Mouse (Mus musculus): ENCODE data around the gene Nrros. TPM values are rescaled to one million over a fixed set of nuclear protein-coding genes. Genes with fewer than 3 reads are reported as not detected.

Nrros gene
- 1 to 10 TPM; 6.0 to 6.7 TPM for total RNA-seq (2021)

DNA sequence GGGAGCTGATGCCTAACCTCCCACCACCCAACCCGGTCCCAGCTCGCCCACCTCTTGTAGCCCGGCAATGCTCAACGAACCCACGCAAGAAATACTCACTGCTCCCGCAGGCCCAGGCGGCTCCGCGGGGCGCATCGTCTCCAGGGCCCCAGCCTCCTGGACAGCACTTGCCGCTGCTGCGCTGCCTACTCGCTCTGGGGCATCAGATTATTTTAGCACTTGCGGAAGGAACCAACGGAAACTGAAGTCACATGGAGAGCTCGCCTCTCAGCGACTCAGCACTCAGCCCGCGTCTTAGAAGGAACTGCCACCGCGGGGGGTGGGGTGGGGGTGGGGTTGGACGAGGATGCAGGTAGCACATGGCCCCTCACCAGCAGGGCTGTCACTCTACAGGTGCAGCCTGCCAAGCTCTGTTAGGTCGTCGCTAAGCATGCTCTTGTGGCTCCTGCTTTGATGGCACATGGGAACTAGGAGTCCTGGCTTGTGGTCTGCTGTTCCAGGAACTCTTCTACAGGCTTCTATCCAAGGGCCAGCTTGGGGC lies at the start of gene Nrros:
Gene Nrros, minus strand, starts transcription at position 314 of the 541 bp plus-strand sequence.
- peak; percentile 47 for DNase-seq

DNA sequence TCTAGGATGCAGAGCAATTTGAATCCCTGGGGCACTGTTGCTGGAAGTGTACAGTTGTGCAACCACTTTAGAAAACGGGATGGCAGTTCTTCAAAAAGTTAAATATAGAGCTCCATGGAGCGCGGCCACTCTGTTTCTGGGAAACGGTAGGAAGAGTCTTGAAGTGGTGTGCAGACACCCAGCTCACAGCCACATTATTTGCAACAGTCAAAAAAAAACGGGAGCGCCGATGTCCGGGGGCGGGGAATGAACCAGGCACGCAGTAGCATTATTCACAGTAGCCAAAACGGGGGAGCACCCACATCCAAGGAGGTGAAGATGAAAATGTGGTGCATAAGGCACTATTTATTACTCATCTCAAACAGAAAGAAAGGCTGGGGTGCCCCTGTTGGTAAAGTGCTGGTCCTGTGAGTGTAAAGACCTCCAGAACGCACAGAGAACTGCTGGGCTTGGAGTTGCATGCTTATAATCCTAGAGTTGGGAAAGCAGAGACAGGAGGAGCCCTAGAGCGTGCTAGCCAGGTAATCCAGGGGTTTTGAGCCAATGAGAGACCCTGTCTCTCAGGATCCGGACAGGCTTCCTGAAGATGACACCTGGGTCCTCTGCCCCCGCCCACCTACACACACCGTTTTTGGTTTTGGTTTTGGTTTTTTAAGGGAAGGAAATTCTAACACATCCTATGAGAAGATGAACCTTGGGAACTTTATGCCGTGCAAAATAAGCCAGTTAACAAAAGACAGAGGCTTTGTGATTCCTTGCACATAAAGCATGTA lies 49.6 kb upstream of the Nrros start:
- no peak for DNase-seq

DNA sequence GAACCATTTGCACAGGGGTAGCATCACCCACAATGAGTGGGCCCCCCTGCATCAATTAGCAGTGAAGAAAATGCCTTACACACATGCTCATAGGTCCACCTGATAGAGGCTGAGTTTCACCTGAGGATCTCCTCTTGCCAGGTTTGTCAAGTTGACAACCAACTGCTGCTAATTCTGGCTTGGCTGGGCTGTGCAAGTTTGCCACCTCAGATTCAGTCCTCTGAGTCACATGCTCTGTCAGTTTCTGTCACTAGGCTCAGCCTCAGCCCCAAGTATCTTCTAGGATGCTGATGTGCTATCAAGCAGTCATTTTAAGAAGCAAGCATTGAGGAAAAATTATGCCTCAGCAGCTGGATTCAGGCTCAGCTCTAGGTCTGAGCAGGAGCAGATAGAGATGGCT lies 48.8 kb upstream of the Nrros start:
- DNase-seq = no peak

DNA sequence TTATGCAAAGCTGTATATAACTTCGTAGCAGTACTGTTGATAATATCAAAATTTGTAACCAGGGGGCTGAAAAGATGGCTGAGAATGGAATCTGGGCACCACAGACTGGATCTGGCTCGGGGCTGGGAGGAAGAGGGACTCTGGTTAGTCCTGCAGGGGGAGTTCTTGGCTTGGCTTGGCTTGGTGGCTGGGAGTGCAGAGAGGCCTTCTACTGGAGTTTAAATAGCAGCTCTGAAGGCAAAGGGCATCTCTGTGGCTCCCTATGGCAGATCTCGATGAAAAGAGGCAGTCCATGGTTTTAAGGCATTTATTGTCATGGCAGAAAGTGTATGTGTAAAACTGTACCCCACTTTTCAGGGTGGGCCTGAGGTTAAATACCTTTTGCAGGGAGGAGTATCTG lies 39.5 kb upstream of the Nrros start:
- DNase-seq = peak; percentile 60

DNA sequence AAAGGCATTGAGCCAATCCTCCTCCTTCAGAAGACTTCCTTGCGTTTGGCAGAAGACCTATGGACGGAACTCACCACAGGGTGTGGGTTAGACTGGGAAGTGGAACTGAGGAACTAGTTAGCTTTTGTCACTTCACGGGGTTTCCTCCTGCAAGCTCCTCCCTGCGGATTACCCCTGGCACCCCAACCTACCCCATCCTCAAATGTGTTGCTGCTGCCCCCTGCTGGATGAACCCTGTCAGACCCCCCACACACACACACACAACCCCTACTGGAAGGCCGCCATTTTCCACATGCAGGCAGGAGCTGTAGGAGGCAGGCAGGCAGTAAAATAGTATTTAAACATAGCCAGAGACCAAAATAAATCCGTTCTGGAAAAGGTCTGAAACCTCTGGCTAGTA lies 37.3 kb upstream of the Nrros start:
- DNase-seq = peak; percentile 71

DNA sequence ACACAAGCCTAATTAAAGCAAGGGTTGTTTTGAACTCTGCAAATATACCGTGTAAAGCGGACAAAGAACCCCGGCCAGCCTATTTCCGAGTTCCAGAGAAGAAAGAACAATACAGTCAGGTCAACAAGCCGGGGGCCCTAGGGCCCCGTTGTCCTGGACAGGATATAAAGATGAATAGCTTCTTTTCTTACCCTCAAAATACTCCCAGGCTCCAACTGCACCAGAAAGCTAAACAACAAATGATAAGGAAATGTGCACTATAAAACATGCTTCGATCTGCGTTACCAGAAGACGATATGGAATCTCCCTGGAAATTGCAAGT lies 35.6 kb upstream of the Nrros start:
- no peak for DNase-seq

DNA sequence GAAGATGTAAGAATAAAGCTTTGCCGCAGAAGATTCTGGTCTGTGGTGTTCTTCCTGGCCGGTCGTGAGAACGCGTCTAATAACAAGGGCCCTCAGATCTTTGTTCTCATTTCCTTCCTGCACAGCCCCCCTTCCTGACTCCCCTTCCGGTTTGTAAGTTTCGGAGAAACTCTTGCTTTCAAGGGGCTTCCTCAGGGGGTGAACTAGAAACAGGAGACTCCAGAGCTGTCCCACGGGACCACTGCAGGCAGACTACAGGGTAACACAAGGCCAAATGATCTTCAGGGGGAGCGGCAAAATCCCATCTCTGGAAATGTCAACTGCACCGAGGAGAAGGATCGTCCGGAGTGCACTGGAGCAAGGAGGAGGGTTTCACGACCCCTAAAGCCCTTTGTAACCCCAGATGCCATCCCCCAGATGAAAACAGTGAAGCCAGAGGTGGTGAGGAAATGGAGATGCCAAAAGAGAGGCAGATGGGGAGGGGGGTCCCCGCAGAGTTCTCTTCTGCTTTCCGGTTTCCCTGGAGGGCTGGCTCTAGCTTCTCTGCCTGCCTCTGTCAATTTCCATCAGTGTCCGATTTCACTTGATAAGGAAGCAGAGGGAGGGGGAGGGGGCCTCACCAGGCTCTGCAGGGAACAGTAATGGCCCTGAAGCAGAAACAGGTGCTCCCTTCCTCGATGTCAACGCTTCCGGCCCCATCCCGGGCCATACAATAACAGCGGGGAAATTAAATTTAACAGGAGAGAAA lies 35.0 kb upstream of the Nrros start:
- DNase-seq = peak; percentile 38

- no peak for DNase-seq
These were observed 24.6 kb upstream of the Nrros start for GRCm38 (mm10) chr16:32190011-32190441.

DNA sequence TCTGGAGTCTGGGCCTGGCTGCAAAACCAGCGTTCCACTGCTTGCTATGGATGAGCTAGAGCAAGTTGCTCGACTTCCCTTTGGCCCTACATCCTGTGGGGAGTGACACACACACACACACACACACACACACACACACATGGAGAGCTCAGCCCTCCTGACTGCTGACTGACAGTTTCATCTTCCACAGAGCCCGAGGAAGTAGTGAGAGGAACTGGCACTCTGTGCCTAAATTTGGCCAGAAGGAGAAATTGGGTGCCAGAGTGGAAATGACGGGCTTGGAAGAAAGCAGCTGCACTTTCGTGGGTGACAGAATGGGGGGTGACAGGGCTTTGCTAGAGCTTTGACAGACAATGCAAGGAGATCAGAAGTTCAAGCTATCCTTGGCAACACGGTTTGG lies 23.7 kb upstream of the Nrros start:
- DNase-seq = peak; percentile 38

DNA sequence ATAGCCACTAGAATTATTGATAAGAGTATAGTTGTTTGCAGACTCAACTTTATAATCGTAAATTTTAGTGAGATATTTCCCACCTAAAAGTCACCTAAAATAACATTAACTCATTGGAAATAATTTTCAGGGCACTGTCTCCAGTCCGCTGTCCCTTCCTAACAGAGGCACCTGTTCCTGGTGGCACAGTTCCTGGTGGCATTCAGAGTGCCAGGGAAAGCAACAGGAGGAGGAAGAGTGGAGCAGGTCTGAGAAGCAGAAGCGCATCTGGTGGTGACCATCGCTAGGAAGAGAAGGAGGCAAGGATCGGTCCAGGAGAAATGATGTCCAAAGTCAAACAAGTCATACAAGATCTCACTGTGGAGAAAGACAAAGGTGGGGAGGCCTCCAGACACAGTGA lies 20.7 kb upstream of the Nrros start:
- DNase-seq = no peak

GRCm38 (mm10) chr16:32179333-32179901 lies 14.0 kb upstream of the Nrros start, which contains the start of gene Bex6:
Gene Bex6 (plus strand): TSS chr16:32179823.
- no peak for DNase-seq

DNA sequence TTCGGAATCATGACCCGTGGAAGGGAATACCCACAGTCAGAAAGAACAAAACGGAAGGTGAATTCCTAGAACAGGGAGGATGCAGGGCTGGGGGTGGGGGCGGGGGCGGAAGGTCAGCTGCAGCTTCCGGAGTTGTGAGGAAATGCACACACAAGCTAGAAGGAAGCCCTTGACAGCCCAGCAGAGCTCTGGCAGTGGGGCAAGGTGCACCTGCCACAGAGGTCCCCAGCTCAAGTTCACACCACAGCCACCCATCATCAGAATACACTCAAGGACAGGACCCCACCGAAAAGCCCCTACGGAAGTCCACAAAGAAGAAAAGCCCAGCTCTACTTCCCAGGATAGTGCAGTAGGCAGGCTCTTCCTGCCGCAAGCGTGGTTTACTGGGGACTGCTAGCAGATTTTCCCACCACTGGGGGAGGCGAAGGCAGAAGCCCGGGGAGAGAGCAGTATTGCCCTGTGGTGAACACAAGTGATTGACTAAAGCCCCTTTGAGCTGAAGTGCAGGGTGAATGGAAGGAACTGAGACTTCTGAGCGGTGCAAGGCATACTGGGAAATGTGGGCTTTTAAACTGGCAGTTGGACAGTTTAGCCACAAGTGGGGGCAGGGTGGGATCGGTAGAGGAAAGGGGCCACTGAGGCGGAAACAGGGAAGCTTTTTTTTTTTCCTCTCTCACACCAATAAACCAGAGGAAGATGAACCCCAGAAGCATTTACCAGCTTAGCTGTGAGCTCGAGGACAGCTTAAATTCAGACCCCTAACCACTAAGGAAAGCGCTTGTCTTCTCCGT lies 11.7 kb upstream of the Nrros start:
- DNase-seq = no peak

- DNase-seq = no peak
These were observed 9.6 kb upstream of the Nrros start for GRCm38 (mm10) chr16:32175029-32175428.

GRCm38 (mm10) chr16:32174340-32175005 lies 9.1 kb upstream of the Nrros start:
- DNase-seq = no peak

GRCm38 (mm10) chr16:32173401-32173800 lies 8.0 kb upstream of the Nrros start:
- no peak for DNase-seq

DNA sequence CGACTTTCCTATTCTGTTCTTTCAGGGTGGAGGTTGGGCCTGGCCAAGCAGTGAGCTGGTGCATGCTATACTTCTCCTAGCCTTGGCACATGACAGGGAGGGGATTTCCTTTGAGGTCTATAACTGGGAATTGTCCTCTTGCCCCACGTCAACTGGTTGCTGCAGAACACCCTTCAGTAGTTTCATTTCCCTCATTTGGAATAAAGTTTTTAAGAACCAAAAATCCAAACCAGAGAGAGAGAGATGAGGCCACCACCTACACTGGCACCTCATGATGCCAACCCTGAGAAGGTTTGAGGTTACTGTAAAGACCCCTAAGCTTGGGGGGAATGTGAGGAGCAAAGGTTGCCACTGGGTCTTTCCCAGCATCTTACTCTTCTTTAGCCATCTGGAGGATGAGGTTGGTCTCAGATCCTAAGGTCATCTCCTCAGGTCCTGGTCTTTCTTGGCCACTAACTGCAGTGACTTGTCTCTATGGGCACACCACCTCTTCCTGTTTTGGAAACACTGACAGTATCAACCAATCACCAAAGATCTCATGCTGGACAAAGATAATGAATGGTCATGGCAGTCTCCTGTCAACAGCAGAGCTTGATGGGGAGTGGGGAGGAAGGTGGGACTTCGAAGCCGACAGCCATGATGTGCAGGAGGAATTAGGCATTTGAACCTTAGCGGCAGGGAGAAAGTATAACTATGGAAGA lies 5.8 kb upstream of the Nrros start:
- no peak for DNase-seq

DNA sequence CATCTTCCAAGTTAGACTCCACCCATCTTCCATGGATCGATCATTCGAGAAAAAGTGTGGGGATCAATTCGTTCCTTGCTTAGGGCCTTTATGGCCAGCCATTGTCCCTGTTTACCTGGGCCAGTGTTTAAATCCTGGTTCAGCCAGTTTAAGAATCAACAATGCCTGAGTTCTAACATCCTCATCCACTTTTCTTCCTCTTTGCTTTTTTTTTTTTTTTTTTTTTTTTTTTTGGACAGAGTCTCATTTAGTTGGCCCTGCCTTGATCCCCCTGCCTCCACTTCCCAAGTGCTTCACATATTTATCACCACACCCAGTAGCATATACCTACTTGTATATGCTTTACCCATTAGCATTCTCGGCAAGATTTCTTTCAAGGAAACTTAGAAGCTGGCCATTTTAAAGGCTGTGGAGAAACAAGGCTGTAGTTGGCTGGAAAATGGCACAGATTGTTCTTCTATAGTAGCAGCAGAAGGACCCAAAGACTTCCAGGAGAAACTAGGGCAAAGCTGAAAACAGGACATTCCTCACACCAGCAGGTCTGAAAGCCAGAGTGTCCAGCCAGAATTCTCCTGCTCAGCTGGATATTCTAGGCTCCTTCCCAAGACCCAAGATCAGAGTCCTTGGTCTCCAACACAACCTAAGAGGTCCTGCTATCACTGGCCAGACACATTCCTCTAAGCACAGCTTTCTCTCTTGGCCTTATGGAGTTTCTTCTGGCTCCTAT lies 2.6 kb upstream of the Nrros start:
- DNase-seq = no peak

DNA sequence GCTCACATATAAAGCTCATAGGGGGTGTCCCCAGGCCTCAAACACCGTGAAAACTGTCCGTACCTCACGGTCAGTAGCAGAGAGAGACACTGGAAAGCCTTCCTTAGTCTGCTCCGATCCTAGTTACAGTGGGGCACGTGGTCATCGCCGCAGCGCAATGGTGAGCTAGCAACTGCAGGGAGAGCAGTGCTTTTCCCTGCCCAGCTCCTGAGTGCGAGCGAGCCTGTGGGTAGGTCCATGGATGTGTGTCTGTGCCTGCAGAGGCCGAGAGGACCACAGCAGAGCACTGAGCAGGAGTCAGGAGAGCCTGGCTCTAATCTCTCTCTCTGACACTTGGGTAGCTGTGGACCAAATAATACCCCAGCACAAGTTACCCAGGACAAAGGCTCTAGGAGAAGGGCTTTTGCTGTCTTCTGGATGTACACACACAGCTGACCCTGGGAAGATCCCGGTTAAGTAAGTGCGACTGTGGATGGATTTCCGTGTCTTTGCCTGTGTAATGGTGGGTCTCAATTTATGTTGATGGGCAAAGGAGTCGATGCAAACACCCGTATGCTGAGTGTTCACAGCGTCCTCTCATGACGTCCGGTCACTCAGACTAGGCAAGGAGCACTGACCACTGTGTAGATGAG lies 882 bp downstream of the Nrros start:
- no peak for DNase-seq

DNA sequence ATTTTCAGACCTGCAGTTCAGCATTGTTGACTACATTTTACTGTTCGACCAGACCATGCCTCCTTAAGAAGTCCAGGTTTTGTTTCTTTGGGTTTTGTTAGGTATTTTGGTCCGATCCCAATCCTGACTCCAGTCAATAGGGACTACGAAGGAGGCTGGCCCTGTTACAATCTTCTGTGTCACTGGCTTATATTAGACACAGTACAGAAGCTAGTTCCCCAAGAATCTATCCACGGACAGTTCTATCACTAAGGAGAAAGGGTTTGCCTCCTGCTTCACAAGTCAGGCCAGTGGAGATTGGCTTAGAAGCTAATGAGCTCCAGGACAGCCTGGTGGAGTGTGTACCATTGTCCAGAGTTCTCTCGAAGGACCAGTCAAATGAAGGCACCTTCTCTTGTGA lies 1.5 kb downstream of the Nrros start:
- no peak for DNase-seq

DNA sequence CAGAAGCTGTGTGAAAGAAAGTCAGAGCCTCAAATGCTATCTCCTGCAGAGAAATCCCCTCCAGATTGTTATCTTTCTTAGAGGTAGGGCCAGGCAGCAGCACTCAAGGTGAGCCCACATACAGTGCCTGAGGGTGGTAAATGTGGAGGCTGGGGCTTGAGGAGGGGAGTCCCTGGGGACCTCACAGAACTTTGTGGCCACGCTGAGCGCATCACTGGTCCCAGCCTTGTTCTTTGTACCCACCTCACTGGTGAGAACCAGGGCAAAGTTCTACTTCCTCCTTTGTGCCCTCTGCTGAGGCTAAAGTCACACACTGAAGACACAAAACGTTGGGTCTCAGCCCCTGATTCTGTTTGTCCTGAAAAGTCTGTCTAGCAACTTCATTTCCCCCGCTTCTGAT lies 2.0 kb downstream of the Nrros start:
- no peak for DNase-seq

Measured in heart, postnatal 4 days (tissue).